Mouse (Mus musculus) gastrocnemius, postnatal 14 days (tissue): ENCODE results near the gene Unc13c. TPM values are rescaled to one million over a fixed set of nuclear protein-coding genes. Genes with fewer than 3 reads are reported as not detected.

Experiments
- DNase-seq: peaks from one replicate; pipeline ENCODE4 v3.0.0; 2021; ENCODE audit warnings: mixed read lengths
- intact Hi-C: fragments of 180-260 bp; cut with DNase I; formaldehyde crosslinking; loops from one replicate; pipeline ENCODE4 v1.15.1; 2025; ENCODE audit warnings: low total_unique reads
- total RNA-seq, 2 experiments: library from RNA; stranded (reverse); gene quantifications; 2 replicates each; pipeline ENCODE4 v1.2.3; 2021

The Unc13c gene
- total RNA-seq, 2 experiments from 2014 or later, result 0.09 to 0.27 TPM

- intact Hi-C loops, result no loop called here
- DNase-seq, result no peak
Measured at GRCm38 (mm10) chr9:73883587-73883986, 85.2 kb downstream of the Unc13c start.

DNA sequence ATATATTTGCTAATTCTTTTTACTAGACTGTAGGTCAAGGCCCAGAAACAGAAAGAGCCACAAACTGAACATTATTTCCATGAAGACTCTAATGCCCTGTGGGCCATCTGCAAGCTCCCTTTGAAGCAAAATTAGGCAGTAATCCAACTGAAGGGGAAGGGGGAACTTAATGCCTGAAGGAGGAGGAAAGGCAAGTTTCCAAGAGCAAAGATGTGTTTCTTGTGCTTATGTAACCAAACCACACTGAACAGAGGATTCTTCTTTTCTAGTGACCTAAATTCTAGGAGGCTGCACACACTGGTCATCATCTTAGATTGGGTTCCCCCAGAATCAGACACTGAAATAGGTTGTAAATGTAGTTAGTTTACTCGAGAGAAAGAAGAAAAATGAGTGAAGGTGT is 85.6 kb downstream of the Unc13c start:
- intact Hi-C loops, result no loop called here
- no peak for DNase-seq

DNA sequence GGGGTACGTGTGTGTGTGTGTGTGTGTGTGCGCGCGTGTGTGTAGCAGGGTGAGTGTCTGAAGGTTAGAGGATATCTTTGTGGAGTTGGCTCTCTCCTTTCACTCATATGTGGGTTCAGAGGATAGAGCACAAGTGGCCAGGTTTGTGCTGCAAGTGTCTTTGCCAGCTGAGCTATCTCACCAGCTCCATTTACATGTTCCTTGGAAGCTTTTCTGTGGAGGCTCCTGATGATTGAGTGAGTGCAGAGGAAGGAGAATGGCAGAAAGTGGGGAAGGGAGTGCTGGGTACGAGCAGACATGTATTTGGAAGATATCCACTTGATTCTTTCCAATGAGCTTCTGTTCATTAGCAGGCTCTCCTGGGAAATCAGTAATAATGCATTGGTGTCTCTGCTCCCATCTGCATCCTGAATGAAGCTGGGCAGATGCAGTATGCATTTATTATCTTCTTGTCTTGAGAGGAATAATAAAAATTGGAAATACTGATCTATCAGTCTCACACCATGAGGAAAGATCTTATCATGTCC is 86.3 kb downstream of the Unc13c start:
- intact Hi-C loops, result no loop called here
- no peak for DNase-seq

- DNase-seq, result no peak
- intact Hi-C loops, result no loop called here
Measured at GRCm38 (mm10) chr9:73867410-73868067, 101.2 kb downstream of the Unc13c start.

DNA sequence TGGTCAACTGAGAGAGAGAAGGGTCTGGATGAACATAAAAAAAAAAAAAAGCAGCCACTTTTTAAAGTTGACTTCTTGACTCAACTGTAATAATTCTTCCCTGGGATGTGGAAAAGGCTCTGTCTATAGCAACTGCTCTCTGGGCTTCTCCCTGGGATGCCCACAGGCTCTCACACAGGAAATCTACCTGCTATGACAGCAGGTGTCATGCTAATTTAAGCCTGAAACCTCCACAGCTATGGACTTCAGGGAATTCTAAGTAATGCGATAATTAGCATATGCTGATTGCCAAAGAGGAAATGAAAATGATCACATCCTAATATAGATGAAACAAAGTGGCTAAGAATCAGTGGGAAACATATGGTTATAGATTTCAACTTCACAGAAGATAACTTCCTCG is 102.1 kb downstream of the Unc13c start:
- intact Hi-C loops, result no loop called here
- DNase-seq, result no peak

DNA sequence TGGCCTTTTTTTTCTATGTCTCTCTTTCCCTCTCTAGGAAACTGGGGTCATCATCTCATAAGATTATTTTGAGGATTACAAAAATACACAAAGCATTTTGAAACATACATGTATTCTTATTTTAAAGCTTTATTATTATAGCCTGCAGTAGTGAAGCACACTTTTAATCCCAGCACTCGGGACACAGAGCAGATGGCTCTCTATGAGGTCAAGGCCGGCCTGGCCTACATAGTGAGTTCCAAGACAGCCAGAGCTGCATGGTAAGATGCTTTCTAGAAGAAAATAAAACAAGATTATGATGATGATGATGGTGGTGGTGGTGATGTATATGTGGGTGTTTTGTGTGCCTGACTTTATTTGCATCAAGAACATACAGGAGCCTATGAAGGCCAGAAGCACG is 109.3 kb downstream of the Unc13c start:
- intact Hi-C loops, result no loop called here

DNA sequence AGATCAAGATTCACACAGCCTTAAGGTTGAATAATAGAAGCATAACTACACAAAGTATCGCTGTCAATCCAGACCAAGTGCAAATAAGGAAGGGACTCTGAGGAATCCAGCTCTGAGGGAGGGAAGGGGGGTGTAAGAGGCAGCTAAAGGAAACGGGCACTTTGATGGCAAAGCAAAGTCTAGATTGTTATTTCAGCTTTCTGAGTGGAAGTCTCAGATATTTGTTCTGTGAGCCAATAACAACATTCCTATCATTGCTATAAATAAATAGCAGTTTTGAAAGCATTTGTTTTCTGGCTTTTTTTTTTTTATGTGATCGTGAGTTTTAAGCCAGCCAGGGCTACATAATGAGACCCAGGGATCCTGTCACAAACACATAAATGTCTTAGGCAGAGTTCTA is 114.5 kb downstream of the Unc13c start:
- intact Hi-C loops, result no loop called here
- DNase-seq, result no peak

More for the DNA sequence above, 109.3 kb downstream of the Unc13c start:
- no peak for DNase-seq

GRCm38 (mm10) chr9:73806681-73807080 is 162.1 kb downstream of the Unc13c start:
- DNase-seq, result no peak
- intact Hi-C loops, result no loop called here

GRCm38 (mm10) chr9:73774616-73775015 is 194.2 kb downstream of the Unc13c start:
- DNase-seq, result no peak
- intact Hi-C loops, result no loop called here

DNA sequence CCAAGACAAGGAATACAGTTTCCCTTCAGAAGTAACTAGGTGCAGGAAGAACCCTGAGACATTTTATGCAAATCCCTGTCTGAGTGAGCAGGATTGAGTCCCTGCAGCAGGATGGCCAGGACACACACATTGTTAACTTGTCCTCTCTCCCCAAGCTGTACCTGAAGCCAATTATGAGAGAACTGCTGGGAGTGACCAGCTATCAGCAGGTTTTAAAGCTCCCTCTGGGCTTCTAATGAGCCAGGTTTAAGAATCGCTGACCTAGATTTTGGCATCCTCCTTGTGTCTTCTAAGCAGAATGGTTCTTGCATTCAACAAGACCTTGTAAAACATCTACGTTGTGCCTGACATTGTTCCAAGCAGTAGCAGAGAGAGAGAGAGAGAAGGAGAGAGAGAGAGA is 213.6 kb downstream of the Unc13c start:
- DNase-seq, result no peak
- intact Hi-C loops, result no loop called here

DNA sequence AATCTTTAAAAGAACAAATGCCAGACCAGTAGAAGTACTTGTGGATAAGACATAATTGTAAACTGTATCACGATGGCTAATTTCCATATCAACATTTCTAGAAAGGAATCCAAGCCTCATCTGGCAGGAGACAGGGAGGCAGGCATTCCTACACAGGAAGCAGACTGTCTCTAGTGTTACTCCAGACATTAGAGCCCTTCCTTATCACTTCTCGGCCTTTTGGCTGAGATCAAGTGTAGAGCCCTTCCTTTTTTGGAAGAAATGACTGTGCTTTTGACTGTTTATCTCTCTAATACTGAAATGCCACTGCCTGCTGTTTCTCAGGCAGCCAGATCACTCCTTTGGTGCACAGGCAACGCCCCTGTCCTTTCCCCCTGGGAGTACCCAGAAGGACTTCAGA is 215.3 kb downstream of the Unc13c start:
- DNase-seq, result no peak
- intact Hi-C loops, result no loop called here

GRCm38 (mm10) chr9:73751344-73751743 is 217.4 kb downstream of the Unc13c start:
- no peak for DNase-seq

DNA sequence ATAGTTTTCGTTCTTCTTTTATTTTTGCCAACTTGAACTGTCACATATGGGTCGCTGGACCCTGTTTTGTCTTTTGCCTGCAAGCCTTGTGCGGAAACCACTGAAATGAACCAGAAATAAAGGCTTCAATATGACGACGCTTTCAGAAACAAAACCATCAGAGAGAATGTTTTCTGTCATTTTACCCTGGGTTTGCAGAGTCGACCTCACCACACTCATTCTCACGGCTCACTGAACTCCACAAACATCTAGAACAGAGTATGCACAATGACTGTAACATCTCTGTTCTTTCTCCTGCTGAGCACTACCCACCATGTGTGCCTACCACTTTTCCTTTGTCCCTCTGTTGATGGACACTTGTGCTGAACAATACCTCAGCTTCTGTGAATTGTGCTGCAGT is 234.3 kb downstream of the Unc13c start:
- DNase-seq, result no peak
- intact Hi-C loops, result no loop called here

More at GRCm38 (mm10) chr9:73751344-73751743, 217.4 kb downstream of the Unc13c start:
- intact Hi-C loops, result no loop called here

GRCm38 (mm10) chr9:73725717-73726662 is 242.8 kb downstream of the Unc13c start:
- DNase-seq, result no peak
- intact Hi-C loops, result no loop called here

- intact Hi-C loops, result no loop called here
- DNase-seq, result no peak
Measured at GRCm38 (mm10) chr9:73724776-73725175, 244.0 kb downstream of the Unc13c start.

DNA sequence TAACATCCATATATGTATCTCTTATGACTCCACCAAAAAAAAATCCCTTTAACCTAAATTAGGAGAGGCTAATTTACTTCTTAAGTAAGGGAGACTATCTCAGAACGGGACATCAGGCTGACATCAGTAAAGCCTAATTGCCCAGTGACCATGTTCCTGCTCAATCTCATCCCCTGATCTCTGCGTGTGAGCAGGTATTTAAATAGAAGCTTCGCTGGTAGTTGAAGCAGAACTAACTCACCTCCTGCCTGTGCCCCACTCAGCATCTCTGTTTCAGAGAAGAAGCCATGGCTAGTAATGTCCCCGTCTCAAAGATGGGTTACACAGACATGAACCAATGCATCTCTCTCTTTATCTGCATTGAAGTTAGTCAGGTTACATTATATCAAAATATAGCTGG is 255.3 kb downstream of the Unc13c start:
- no peak for DNase-seq
- intact Hi-C loops, result no loop called here

DNA sequence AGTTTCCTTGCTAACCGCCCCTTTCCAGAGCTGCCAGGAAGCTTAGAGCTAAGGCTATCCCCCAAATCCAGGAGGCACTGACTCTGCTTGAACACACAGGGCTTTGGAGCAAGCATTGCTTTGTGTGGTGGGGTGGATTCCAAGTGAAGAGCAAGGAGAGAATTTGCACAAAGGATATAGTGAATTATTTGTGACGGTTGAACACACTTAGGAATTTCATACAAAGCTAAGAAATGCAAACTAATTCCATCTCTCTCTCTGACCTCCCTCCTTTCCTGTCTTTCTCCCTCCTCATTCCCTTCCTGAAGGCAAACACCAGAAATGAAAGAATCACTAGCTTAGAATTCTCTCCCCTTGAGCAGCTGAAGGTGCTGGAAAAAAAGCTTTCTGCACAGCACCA is 271.7 kb downstream of the Unc13c start:
- intact Hi-C loops, result no loop called here
- DNase-seq, result no peak

DNA sequence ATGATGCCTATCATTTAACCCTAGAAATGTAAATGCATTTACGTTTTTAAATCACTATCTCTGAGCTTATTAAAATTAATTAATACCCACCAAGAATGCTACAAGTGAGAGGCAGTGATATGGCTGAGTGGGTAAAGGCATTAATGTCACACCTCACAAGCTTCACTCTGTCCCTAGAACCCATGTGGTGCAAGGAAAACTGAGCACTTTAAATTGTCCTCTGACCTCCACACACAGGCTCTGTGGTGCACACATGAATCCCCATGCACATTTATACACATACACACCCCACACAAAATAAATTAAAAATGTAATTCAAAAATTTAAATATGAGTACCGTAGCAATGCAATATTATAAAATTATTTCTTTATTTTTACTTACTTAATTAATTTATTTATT is 287.2 kb downstream of the Unc13c start:
- intact Hi-C loops, result no loop called here

GRCm38 (mm10) chr9:73680545-73681495 is 287.9 kb downstream of the Unc13c start:
- intact Hi-C loops, result no loop called here
- DNase-seq, result no peak

More for the DNA sequence above, 287.2 kb downstream of the Unc13c start:
- DNase-seq, result no peak
